Mouse (Mus musculus): ENCODE measurements around the gene Dpp9. TPM values are rescaled to one million over a fixed set of nuclear protein-coding genes. Genes with fewer than 3 reads are reported as not detected.
A peak's percentile ranks its signal among the peaks of the same experiment; 100 is the strongest.

The Dpp9 gene
- total RNA-seq, 2 experiments from 2014 or later = 65.3 to 66.1 TPM

- no peak for DNase-seq (ENCODE audit: low spot score in 2 of 2)
- H3K4me3 ChIP-seq = no peak overlapping the region
- TF ChIP-seq CTCF (conservative IDR thresholded peaks at IDR 0.05) = no peak
- no peak overlapping the region for H3K27ac ChIP-seq
These were observed 24.3 kb downstream of the Dpp9 start for GRCm38 (mm10) chr17:56194357-56194756.

GRCm38 (mm10) chr17:56191266-56191665 lies 27.4 kb downstream of the Dpp9 start:
- no peak for TF ChIP-seq CTCF (conservative IDR thresholded peaks at IDR 0.05)
- no peak overlapping the region for H3K4me3 ChIP-seq
- no peak for DNase-seq (ENCODE audit: low spot score in 2 of 2)

DNA sequence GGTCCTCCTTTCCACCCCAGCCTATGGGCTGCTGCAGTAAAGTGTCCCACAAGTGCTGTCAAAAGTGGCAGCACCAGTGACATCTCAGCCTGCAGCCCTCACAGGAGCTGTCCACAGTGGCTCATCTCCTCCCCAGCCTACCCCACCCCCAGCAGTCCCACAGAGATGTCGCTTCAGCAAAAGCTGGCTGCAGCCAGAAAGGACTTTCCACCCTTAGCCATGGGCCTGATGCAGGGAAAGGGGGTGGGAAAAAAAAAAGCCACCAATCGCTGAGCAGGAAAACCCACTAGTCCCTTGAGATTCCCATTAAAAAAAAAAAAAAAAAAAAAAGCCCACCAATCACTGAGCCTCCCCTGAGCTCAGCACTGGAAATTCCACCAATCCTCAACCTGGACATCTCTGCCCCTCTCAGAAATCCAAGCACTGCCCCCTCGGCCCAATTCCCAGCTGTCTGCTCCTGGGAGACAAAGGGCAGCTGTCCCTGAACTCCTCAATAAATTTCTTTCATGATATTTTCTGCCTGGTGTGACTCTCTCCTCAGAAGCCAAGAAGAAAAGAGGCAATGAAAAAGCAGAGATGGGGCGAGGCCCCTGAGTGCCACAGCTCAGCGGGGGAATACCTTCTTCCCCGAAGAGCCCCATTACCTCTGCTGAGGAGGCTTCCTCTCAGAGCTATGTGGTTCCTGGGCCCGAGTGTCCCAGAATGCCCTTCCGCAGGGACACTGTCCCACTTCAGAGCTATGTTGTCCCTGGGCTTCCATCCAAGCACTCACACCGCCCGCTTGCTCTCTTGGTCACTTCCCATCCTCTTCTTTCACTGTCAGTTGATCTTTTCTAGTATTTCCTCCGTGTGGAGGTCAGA lies 33.2 kb downstream of the Dpp9 start:
- Histone ChIP-seq H3K27ac (peak overlapping the region; percentile 85), H3K4me3 (no peak overlapping the region; the same call in 1 of the 2 replicates)
- DNase-seq (ENCODE audit: low spot score in 2 of 2) = no peak
- TF ChIP-seq CTCF (conservative IDR thresholded peaks at IDR 0.05) = no peak

More at GRCm38 (mm10) chr17:56191266-56191665, 27.4 kb downstream of the Dpp9 start:
- H3K27ac ChIP-seq = no peak overlapping the region

- peak; percentile 50 for TF ChIP-seq CTCF (conservative IDR thresholded peaks at IDR 0.05)
- Histone ChIP-seq H3K27ac (peak within 1 kb of the TSS; percentile 93), H3K4me3 (peak within 1 kb of the TSS; percentile 92)
- peak; percentile 96 to 99 for DNase-seq (ENCODE audit: low spot score in 2 of 2)
These were observed 35.0 kb downstream of the Dpp9 start, which contains the start of gene Mydgf for GRCm38 (mm10) chr17:56183658-56184103. TSS of gene Mydgf (minus strand) at chr17:56183920.

GRCm38 (mm10) chr17:56182975-56183657 lies 35.6 kb downstream of the Dpp9 start:
- DNase-seq (ENCODE audit: low spot score in 2 of 2) = no peak

DNA sequence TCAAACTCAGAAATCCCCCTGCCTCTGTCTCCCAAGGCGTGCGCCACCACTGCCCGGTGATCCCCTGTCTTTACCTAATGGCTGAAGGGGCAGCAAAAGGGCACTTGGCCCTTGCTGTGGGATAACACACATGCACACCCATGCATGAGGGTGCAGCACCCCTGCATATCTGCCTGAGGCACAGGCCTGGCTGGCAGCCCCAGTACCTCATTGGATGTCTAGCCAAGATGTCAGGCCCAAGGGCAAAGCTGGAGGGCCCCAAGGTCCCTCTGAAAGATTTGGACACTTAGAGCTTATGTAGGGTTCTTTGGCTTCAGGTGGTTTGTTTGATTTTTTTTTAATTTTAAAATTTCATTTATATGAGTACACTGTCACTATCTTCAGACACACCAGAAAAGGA lies 43.3 kb downstream of the Dpp9 start:
- Histone ChIP-seq H3K27ac (no peak overlapping the region), H3K4me3 (no peak overlapping the region)
- TF ChIP-seq CTCF (conservative IDR thresholded peaks at IDR 0.05) = no peak
- no peak for DNase-seq (ENCODE audit: low spot score in 2 of 2)

More at GRCm38 (mm10) chr17:56182975-56183657, 35.6 kb downstream of the Dpp9 start:
- H3K27ac ChIP-seq = peak overlapping the region; percentile 93
- H3K4me3 ChIP-seq = peak overlapping the region; percentile 92
- TF ChIP-seq CTCF (conservative IDR thresholded peaks at IDR 0.05) = no peak

GRCm38 (mm10) chr17:56173401-56174046 lies 45.2 kb downstream of the Dpp9 start:
- TF ChIP-seq CTCF (conservative IDR thresholded peaks at IDR 0.05) = no peak
- no peak for DNase-seq (ENCODE audit: low spot score in 2 of 2)
- Histone ChIP-seq H3K4me3 (no peak overlapping the region), H3K27ac (no peak overlapping the region)

DNA sequence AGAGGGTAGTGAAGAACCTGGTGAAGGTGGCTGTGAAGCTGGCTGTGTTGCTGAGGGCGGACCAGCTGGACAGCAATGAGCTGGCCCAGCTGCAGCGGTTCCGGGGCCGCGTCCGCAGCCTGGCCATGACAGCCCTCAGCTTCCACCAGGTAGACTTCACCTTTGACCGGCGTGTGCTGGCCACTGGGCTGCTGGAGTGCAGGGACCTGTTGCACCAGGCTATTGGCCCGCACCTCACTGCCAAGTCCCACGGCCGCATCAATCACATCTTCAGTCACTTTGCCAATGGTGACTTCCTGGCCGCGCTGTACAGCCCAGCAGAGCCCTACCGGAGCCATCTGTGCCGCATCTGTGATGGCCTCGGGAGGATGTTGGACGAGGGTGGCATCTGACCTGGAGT lies 46.8 kb downstream of the Dpp9 start:
- TF ChIP-seq CTCF (conservative IDR thresholded peaks at IDR 0.05) = no peak
- no peak for DNase-seq (ENCODE audit: low spot score in 2 of 2)
- no peak overlapping the region for H3K27ac ChIP-seq
- H3K4me3 ChIP-seq = no peak overlapping the region

DNA sequence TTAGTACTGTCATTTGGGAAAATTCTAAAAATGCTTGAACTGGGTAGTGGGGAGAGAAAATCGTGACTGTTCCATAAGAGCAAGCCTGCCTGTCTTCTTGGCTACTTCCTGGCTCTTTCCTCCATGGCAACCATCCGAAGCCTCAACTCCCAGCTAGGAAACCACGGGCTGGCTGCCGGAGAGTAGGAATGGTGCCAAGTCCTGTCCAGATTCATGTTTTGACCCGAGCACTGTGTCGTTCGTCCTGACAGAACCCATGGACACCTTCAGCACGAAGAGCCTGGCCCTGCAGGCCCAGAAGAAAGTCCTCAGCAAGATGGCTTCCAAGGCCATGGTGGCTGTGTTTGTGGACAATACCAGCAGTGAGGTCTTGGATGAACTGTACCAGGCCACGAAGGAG lies 47.2 kb downstream of the Dpp9 start:
- no peak overlapping the region for H3K27ac ChIP-seq
- H3K4me3 ChIP-seq = no peak overlapping the region
- no peak for DNase-seq (ENCODE audit: low spot score in 2 of 2)
- no peak for TF ChIP-seq CTCF (conservative IDR thresholded peaks at IDR 0.05)

- no peak for TF ChIP-seq CTCF (conservative IDR thresholded peaks at IDR 0.05)
- peak overlapping the region; percentile 36; the same call in 1 of the 2 replicates for H3K27ac ChIP-seq
- no peak for DNase-seq (ENCODE audit: low spot score in 2 of 2)
- H3K4me3 ChIP-seq = no peak overlapping the region
These were observed 48.1 kb downstream of the Dpp9 start for GRCm38 (mm10) chr17:56170636-56171035.

- Histone ChIP-seq H3K27ac (peak overlapping the region; percentile 36), H3K4me3 (no peak overlapping the region)
- DNase-seq (ENCODE audit: low spot score in 2 of 2) = no peak
- TF ChIP-seq CTCF (conservative IDR thresholded peaks at IDR 0.05) = no peak
These were observed 48.9 kb downstream of the Dpp9 start for GRCm38 (mm10) chr17:56169830-56170229.

DNA sequence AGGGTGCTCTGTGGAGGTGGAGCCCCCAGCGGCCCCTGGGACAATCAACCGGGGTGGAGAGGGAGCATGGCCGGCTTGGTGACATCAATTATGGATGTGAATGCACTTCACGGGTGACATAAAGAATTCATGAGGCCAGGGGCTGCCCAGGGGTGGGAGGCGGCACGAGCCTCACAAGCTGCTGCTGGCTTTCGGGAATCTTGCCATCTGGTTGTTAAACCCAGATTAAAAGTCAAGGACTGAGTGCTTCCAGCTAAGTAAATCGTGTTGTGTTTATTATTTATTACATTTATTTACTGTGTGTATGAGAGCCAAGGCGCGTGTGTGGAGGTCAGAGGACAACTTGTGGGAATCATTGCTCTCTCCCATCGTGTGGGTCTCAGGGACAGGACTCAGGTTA lies 53.0 kb downstream of the Dpp9 start:
- no peak for DNase-seq (ENCODE audit: low spot score in 2 of 2)
- TF ChIP-seq CTCF (conservative IDR thresholded peaks at IDR 0.05) = no peak
- H3K27ac ChIP-seq = no peak overlapping the region
- H3K4me3 ChIP-seq = no peak overlapping the region

DNA sequence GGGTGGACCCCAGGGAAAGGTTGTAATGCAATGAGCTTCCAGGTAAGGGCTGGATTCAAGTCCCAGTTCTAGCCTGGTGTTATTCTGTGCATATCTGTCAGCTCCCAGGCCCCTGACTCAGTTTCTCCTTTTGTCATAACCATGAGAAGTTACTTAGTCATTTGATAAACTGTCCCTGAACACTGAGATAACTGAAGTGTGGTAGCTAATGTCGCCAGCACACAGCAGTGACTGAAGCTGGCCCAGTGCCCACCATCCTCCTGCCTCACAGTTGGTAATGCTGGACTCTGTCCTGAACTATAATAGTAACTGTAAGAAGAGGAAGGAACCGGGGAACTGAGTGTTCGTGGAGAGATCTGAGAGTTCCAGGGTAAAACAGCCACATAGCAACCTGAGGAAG lies 54.2 kb downstream of the Dpp9 start:
- Histone ChIP-seq H3K4me3 (no peak overlapping the region), H3K27ac (no peak overlapping the region)
- no peak for DNase-seq (ENCODE audit: low spot score in 2 of 2)
- TF ChIP-seq CTCF (conservative IDR thresholded peaks at IDR 0.05) = no peak

All from layer of hippocampus, adult 2 months (tissue).